Mouse (Mus musculus) regulatory T cell (primary cell): ENCODE results near the gene Olfr61.
"Not testable (repeated sequence)": the region's sequence is repeated elsewhere in the genome, so short reads cannot be mapped to it uniquely, and the experiment has no call there.

Experiments used
- in situ Hi-C: fragments of 300-600 bp; cut with MboI, MseI; formaldehyde crosslinking; loops from one replicate; pipeline ENCODE4 v1.15.1; 2025; ENCODE audit warnings: high pct_unique_total_duplicates

The Olfr61 gene

DNA sequence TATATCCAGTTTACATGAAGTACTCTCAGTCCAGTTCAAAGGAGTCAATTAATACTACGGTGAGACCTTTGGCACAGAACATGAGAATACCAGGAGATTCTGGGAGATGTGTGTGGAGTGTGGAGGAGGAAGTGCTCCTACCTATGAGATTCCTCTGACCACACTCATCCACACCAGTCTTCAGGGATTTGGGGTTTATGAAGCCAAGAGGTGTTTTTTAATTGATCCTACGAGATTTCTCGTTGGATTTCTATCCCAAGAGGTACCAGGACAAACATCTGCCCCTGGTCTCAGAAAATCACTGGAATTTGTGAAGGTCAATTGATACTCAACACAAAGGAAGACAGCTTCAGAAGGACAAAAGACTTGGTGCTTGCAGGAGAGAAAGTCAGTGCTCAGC lies at the start of gene Olfr61:
Olfr61 (plus strand) TSS at position 301 of the 400 bp plus-strand sequence.
- in situ Hi-C loops, result not testable (repeated sequence)

DNA sequence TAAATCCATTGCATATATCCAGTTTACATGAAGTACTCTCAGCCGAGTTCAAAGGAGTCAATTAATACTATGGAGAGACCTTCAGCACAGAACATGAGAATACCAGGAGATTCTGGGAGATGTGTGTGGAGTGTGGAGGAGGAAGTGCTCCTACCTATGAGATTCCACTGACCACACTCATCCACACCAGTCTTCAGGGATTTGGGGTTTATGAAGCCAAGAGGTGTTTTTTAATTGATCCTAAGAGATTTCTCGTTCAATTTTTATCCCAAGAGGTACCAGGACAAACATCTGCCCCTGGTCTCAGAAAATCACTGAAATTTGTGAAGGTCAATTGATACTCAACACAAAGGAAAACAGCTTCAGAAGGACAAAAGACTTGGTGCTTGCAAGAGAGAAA lies 27.8 kb upstream of the Olfr61 start, which contains the start of gene Olfr46:
Olfr46 (plus strand) TSS at position 301 of the 400 bp plus-strand sequence.
- in situ Hi-C loops, result not testable (repeated sequence)

DNA sequence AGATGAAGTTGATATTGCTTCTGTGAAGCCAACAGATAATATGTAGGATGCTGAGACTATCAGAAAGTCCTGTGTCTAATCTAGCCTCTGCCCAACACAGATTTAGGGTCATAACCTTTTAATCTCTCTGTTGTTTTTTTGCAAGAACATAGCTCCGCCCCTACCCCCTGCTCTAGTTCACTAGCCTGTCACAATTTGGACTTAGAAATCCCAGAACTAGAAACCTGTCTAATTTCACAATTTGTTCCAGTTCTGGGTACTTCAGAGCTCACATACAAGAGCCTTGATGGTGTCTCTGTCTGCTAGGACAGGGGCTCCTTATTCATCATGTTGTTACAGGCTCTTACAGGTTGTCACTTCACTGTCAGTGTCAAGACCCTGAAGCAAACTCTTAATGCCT lies 1.8 kb downstream of the Olfr61 start:
- in situ Hi-C loops, result no loop called here

DNA sequence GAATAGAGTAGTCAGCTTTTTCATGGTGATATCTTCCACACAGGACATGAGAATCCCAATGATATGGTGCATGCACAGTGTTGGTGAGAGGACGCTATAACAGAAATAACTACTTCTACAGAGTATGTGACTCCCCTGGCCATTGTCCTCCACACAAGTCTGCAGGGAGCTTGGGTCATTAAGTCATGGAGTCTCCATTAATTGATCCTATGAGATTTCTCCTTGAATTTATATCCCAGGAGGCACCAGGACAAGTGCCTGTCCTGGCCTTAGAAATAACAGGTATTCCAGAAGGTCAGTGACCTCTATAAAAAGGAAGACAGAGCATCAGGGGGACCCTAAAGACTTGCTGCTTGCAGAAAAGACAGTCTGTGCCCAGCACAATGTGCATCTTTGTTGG lies 17.4 kb downstream of the Olfr61 start, which contains the start of gene Olfr53:
Olfr53 (plus strand) TSS at position 301 of the 400 bp plus-strand sequence.
- in situ Hi-C loops, result no loop called here

DNA sequence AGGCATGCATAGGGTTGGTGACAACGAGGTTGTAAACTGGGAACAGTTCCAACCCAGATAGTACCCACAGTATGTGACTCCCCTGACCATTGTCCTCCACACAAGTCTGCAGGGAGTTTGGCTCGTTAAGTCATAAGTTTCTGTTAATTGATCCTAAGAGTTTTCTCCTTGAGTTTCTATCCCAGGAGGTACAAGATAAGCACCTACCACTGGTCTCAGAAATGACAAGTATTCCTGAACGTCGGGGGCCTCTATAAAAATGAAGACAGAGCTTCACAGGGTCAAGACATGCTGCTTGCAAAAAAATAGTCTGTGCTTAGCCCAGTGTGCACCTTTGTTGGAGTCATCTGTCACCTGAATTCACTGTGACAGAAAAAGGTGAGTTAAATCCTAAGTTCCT lies 30.9 kb downstream of the Olfr61 start, which contains the start of gene Olfr539:
Olfr539 (plus strand) TSS at position 301 of the 400 bp plus-strand sequence.
- in situ Hi-C loops, result no loop called here

DNA sequence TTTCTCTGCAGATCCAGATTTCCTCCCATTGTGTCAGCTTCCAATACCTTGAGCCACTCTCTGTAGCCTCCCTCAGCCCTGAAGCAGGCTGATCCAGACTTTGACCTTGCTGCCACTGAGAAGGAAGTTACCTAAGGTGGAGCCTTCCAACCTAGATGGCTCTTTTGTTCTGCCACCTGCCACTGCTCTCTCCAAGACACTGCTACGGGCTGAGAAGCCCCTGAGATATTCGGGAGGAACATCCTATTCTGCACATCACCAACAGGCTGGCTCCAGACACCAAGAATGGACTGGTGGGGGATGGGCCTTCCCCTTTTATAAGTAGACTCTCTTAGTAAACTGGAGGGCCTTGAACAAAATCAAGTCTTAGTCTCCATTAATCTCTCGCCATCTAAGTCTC lies 41.9 kb downstream of the Olfr61 start:
- in situ Hi-C loops, result not testable (repeated sequence)

DNA sequence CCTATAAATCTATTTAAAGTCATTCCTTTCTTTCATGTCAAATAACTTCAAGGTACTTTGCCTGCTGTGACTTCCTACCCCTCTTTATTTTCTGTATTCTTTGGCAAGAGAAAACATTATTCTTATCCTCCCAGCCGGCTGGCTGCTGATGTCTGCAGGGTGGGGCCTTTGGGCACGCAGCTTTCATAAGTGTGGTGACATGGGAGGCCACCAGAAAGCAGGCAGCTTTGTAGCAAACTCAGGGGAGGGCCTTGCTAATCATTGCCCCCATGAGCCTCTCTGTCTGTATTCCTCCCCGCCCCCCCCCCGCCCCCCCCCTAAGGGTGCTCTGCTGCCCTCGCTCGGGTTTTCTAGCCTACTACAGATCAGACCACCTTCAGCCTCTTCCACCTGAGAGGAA lies 47.1 kb downstream of the Olfr61 start:
- in situ Hi-C loops, result no loop called here

DNA sequence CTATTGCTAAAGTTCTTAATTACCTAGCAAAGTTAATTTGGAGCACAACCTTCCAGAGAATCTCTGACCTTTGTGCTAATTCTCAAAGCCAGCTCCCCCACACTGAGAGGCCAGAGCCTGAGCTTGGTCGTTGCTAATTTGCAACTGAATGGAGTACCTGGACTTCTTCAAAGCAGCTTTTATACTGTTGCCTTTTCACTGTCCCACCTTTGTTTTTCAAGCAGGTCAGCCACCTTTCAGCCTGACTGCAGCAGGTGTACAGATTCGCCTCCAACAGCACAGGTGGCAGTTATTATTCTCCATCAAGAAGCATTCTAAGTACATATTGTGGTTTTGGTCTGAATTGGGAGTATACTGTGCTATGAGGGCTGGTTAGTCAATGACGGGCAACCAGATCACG lies 50.8 kb downstream of the Olfr61 start:
- in situ Hi-C loops, result not testable (repeated sequence)

DNA sequence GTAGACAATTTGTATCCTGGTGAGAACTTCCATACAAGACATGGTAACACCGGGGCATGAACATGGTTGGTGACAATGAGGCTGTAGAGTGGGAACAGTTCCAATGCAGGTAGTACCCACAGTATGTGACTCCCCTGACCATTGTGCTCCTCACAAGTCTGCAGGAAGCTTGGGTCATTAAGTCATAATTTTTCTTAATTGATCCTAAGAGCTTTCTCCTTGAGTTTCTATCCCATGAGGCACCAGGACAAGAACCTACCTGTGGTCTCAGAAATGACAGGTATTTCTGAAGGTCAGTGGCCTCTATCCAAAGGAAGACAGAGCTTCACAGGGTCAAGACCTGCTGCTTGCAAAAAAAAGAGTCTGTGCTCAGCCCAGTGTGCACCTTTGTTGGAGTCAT lies 52.9 kb downstream of the Olfr61 start, which contains the start of gene Olfr45:
Olfr45 (plus strand) TSS at position 301 of the 400 bp plus-strand sequence.
- in situ Hi-C loops, result no loop called here
